Comparison of ENCODE assay signal across 8 mouse cellular contexts in the genomic region with DNA sequence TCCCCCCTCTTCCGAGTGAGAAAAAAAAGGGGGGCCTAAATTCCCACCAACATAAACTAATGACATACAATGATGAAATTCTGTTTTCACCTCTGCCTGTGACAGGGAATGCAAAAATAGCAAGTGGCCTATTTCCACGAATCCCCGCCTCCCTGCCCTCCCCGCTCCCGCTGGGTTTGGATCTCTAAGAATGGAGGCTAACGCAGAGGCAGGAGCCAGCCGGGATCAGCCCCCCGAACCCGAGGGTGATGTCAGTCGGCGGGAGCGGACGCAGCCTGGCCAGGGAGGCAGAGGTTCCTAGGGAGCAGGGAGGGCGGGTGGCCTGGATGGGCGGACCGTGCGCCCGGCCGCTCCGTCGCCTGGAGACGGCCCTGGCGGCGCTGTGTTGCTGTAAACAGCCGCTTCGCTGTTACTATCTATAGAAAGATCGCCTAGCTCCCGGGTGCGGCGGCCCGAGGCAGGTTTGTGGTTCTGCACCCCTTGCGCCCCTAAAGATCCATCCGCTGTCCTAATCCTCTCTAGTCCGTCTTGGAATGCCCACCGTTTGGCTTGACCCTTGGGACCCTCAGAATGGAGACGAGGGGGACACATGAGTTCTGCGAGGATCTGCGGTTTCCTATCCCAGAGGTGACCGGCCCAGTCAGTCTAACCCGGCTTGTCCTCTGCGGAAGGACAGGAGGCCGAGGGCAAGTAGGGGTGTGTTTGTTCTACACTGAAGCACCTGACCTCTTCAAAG. TPM values are rescaled to one million over a fixed set of nuclear protein-coding genes. Genes with fewer than 3 reads are reported as not detected.
DNase-seq lines count a peak whose midpoint lies in the region; ATAC-seq and TF ChIP-seq lines count a peak whose summit lies in the region.

No protein-coding gene starts in this region.

- no peaks in the 10 kb centered on the region for H3K79me2 ChIP-seq in MEL (ENCODE audit: control insufficient read depth, insufficient read depth, low read length, poor library complexity)

- DNase-seq in MEL (ENCODE audit: low read depth, low spot score), result peak; percentile 54
- peak; percentile 27 to 37 for DNase-seq in layer of hippocampus, postnatal 25 days (ENCODE audit: extremely low spot score in 1 of 2, low spot score in 1 of 2)
- peak; percentile 89 to 94 for DNase-seq in lung, postnatal 4 days
- DNase-seq in retina, adult 2 months (ENCODE audit: low read depth, low spot score), result peak; percentile 77
- peak; percentile 58 for DNase-seq in urinary bladder, postnatal 10 days (ENCODE audit: low spot score)

- peaks cover 6 to 7% of the 10 kb centered on the region in 2 experiments for H3K27me3 ChIP-seq in MEL (ENCODE audit: control insufficient read depth in 1 of 2, insufficient read depth in 2 of 2, low read length in 2 of 2)
- H3K27me3 ChIP-seq in forebrain, embryonic 16.5 days (replicated peaks; ENCODE audit: control insufficient read depth, insufficient read depth, low read length), result peaks cover 14% of the 10 kb centered on the region
- peaks cover 34% of the 10 kb centered on the region for H3K27me3 ChIP-seq in hindbrain, embryonic 12.5 days

- H3K4me2 ChIP-seq in forebrain, embryonic 16.5 days (ENCODE audit: low read length), result peak overlapping the region; percentile 80
- H3K4me2 ChIP-seq in hindbrain, embryonic 12.5 days (replicated peaks), result peak overlapping the region; percentile 100

- TF ChIP-seq RAD21 in MEL (IDR thresholded peaks at IDR 0.05; ENCODE audit: low read depth, low read length), result no peak

- H3K36me3 ChIP-seq in MEL (ENCODE audit: control insufficient read depth in 1 of 2, insufficient read depth in 2 of 2, low read length in 2 of 2), result peaks cover 0 to 10% of the 10 kb centered on the region in 2 experiments; a peak in 2 of 4 replicates
- no peaks in the 10 kb centered on the region for H3K36me3 ChIP-seq in forebrain, embryonic 16.5 days (ENCODE audit: control insufficient read depth, insufficient read depth)
- H3K36me3 ChIP-seq in hindbrain, embryonic 12.5 days, result no peaks in the 10 kb centered on the region

- H3K9me3 ChIP-seq in MEL (replicated peaks; ENCODE audit: insufficient read depth, low read length), result no peaks in the 10 kb centered on the region
- no peaks in the 10 kb centered on the region for H3K9me3 ChIP-seq in forebrain, embryonic 16.5 days (ENCODE audit: control insufficient read depth, low read length)
- no peaks in the 10 kb centered on the region for H3K9me3 ChIP-seq in hindbrain, embryonic 12.5 days (replicated peaks)

- peak overlapping the region; percentile 40 to 54 for H3K4me3 ChIP-seq in MEL (ENCODE audit: control insufficient read depth in 1 of 2, insufficient read depth in 1 of 2, low read depth in 2 of 2, low read length in 2 of 2)
- peak overlapping the region; percentile 52 for H3K4me3 ChIP-seq in forebrain, embryonic 16.5 days (replicated peaks; ENCODE audit: low read length)
- peak overlapping the region; percentile 52 for H3K4me3 ChIP-seq in hindbrain, embryonic 12.5 days

- peaks cover 0 to 20% of the 10 kb centered on the region in 2 experiments; a peak in 3 of 4 replicates for H3K4me1 ChIP-seq in MEL (ENCODE audit: control insufficient read depth in 1 of 2, insufficient read depth in 2 of 2, low read length in 2 of 2)
- H3K4me1 ChIP-seq in forebrain, embryonic 16.5 days (replicated peaks; ENCODE audit: control insufficient read depth, insufficient read depth, low read length), result peaks cover 46% of the 10 kb centered on the region
- peaks cover 38% of the 10 kb centered on the region for H3K4me1 ChIP-seq in hindbrain, embryonic 12.5 days

- TF ChIP-seq EP300 in MEL (IDR thresholded peaks at IDR 0.05; ENCODE audit: low read depth in 1 of 2, low read length in 2 of 2), result no peak

- WGBS in forebrain, embryonic 16.5 days, result under 1% methylated on average over 42 of the region's 42 CpGs
- under 1% methylated on average over 38 of the region's 42 CpGs for WGBS in hindbrain, embryonic 12.5 days

- ATAC-seq in cerebellum, adult (ENCODE audit: insufficient number of reproducible peaks, low FRiP score, low TSS enrichment), result peak; percentile 23; the same call in 1 of the 2 replicates
- peak; percentile 30; the same call in 1 of the 2 replicates for ATAC-seq in forebrain, embryonic 16.5 days
- peak; percentile 53 for ATAC-seq in hindbrain, embryonic 12.5 days (ENCODE audit: low FRiP score)

- peak in 1 of 3 experiments; percentile 19; a peak in 1 of 6 replicates for TF ChIP-seq CTCF in MEL (IDR thresholded peaks at IDR 0.05 in 2 of 3, conservative IDR thresholded peaks at IDR 0.05 in 1 of 3; ENCODE audit: control insufficient read depth in 1 of 3, insufficient read depth in 1 of 3, low read depth in 2 of 3, low read length in 3 of 3, poor library complexity in 1 of 3, severe bottlenecking in 1 of 3)

- TF ChIP-seq POLR2A in MEL (IDR thresholded peaks at IDR 0.05; ENCODE audit: control insufficient read depth in 1 of 2, insufficient read depth in 1 of 2, low read depth in 1 of 2, low read length in 2 of 2, poor library complexity in 1 of 2), result no peak

- H3K9ac ChIP-seq in MEL (ENCODE audit: control insufficient read depth, low read depth, low read length, poor library complexity, severe bottlenecking), result peak overlapping the region; percentile 24; the same call in 1 of the 2 replicates
- H3K9ac ChIP-seq in forebrain, embryonic 16.5 days (replicated peaks; ENCODE audit: low read depth, low read length), result peak overlapping the region; percentile 64
- peak overlapping the region; percentile 49 for H3K9ac ChIP-seq in hindbrain, embryonic 12.5 days

- H3K27ac ChIP-seq in MEL (ENCODE audit: control insufficient read depth, low read depth, low read length), result no peak overlapping the region
- H3K27ac ChIP-seq in forebrain, embryonic 16.5 days (ENCODE audit: low read length), result peak overlapping the region; percentile 28
- H3K27ac ChIP-seq in hindbrain, embryonic 12.5 days, result peak overlapping the region; percentile 40; the same call in 1 of the 2 replicates

TF ChIP-seq in MEL, 35 proteins besides CTCF, POLR2A, EP300 and RAD21:
- TF ChIP-seq POLR2AphosphoS5 (IDR thresholded peaks at IDR 0.05; ENCODE audit: borderline replicate concordance, low read depth, low read length) (no peak), SIN3A (IDR thresholded peaks at IDR 0.05; ENCODE audit: low read length) (peak; percentile 55)

RNA-seq across cellular contexts. Expression of a gene that starts 1.6 kb away (rescaled TPM):
- 0.56 and 1.4 TPM in 2 replicates for total RNA-seq in MEL (2012; rRNA removed)
- polyA plus RNA-seq in MEL (2012; ENCODE audit: insufficient read depth in 1 of 2, insufficient read length in 2 of 2, low read depth in 1 of 2, low replicate concordance in 2 of 2, missing spikeins in 1 of 2), result under 1 TPM in 1 of 2 experiments, not detected in 1; 0.81 TPM
- polyA plus RNA-seq in forebrain, embryonic 16.5 days (2015; fragmentation: Nextera tagmentation; extraction: Ambion mirVana), result 1.9 and 2.4 TPM in 2 replicates
- 2.4 and 2.7 TPM in 2 replicates for polyA plus RNA-seq in hindbrain, embryonic 12.5 days (2016; fragmentation: Nextera tagmentation; extraction: Ambion mirVana)
- 10 to 100 TPM; 10.7 to 13.9 TPM for total RNA-seq in layer of hippocampus, postnatal 25 days (2021)

Comparison
In these comparisons a context has a peak if more than half of its experiments do, and no peak if none do; other contexts are left out.
1. DNase-seq: peak in every context shown above with its lines; median percentile 92 in lung, postnatal 4 days; 77 in retina, adult 2 months; 58 in urinary bladder, postnatal 10 days; 54 in MEL; 32 in layer of hippocampus, postnatal 25 days.